Mouse (Mus musculus): ENCODE results near the gene Mrc1. TPM values are rescaled to one million over a fixed set of nuclear protein-coding genes. Genes with fewer than 3 reads are reported as not detected.

The Mrc1 gene
- total RNA-seq (2012; rRNA removed) (0.13 and 0.17 TPM in 2 replicates), total RNA-seq (2014; rRNA removed) (0.66 and 0.89 TPM in 2 replicates), polyA plus RNA-seq (2012; ENCODE audit: insufficient read length, low read depth) (0.73 and 0.89 TPM in 2 replicates)

DNA sequence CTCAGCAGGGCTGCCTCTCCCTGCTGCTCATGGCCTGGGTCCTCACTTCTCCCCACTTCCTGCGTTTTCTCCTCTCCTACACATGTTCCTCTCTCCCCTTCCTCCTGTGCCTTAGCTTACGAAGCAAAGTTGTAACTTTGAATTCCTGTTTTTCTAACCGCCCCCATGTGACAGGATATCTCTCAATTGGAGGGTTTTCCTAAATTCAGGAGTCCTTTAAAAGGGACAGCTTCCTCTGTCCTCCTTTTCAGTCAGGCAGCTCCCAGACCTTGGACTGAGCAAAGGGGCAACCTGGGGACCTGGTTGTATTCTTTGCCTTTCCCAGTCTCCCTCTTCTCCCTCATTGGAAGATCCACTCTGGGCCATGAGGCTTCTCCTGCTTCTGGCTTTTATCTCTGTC, at the start of gene Mrc1:
TSS of gene Mrc1 (plus strand) at position 244 of the 400 bp plus-strand sequence.
- no peaks in the 10 kb centered on the region for H3K27me3 ChIP-seq (replicated peaks)
- no peaks in the 10 kb centered on the region for H3K9me3 ChIP-seq (replicated peaks; ENCODE audit: low read length)
- H3K4me1 ChIP-seq (ENCODE audit: control insufficient read depth in 1 of 2, insufficient read depth in 2 of 2) = peaks cover 0 to 38% of the 10 kb centered on the region in 2 experiments; a peak in 2 of 4 replicates
- TF ChIP-seq POLR2AphosphoS2 (IDR thresholded peaks at IDR 0.05; ENCODE audit: low read depth, low read length) (no peak), ETS1 (conservative IDR thresholded peaks at IDR 0.05; ENCODE audit: low read depth, low read length) (no peak), BHLHE40 (IDR thresholded peaks at IDR 0.05; ENCODE audit: low read depth, low read length) (no peak), TCF12 (IDR thresholded peaks at IDR 0.05; ENCODE audit: low read depth, low read length) (no peak), RAD21 (IDR thresholded peaks at IDR 0.05; ENCODE audit: low read depth, low read length) (no peak)
- in situ Hi-C loops (cut with MboI; ENCODE audit: low pct_ligation_motif_present, low pct_unique_long_range_greater_than_20kb, low sequenced_read_pairs) (no loop called here), dilution Hi-C loops (cut with MboI; ENCODE audit: extremely low pct_ligation_motif_present, extremely low pct_unique_long_range_greater_than_20kb, low sequenced_read_pairs) (no loop called here)
- no peak within 1 kb of the TSS for H3K9ac ChIP-seq (ENCODE audit: insufficient read depth, low read depth)
- DNase-seq (ENCODE audit: extremely low read depth) = no peak
- no peak within 1 kb of the TSS for H3K27ac ChIP-seq (ENCODE audit: insufficient read depth, low read depth)
- H3K79me2 ChIP-seq (replicated peaks; ENCODE audit: control insufficient read depth, extremely low read depth, insufficient read depth, poor library complexity, severe bottlenecking) = no peaks in the 10 kb centered on the region
- H3K4me2 ChIP-seq (ENCODE audit: insufficient read depth, low read depth, poor library complexity, severe bottlenecking) = peak within 1 kb of the TSS; percentile 24; the same call in 1 of the 2 replicates
- no peaks in the 10 kb centered on the region for H3K36me3 ChIP-seq (replicated peaks in 1 of 2; ENCODE audit: control insufficient read depth in 1 of 2, insufficient read depth in 1 of 2, low read length in 1 of 2)
- no peak within 1 kb of the TSS for H3K4me3 ChIP-seq (replicated peaks in 1 of 3; ENCODE audit: low read depth in 2 of 3, low read length in 2 of 3, poor library complexity in 1 of 3)

DNA sequence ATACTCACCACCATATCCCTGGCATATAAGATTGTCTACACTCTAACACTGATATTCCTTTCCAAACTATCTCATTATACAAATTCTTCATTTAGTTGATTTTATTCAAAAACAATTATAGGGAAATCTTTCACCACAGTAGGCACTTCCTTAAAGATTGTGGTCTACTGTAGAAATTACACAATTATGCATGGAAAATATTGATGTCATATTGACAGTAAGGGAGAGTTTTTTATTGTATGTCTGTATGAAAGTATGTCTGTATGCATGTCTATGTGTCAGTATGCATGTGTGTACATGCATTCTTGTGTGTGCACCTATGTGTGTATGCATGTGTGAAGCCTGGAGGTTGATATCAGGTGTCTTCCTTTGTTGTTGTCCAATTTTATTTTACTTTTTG, 44.8 kb upstream of the Mrc1 start:
- Histone ChIP-seq H3K79me2 (replicated peaks; ENCODE audit: control insufficient read depth, extremely low read depth, insufficient read depth, poor library complexity, severe bottlenecking) (no peaks in the 10 kb centered on the region), H3K4me2 (ENCODE audit: insufficient read depth, low read depth, poor library complexity, severe bottlenecking) (no peak overlapping the region), H3K4me1 (ENCODE audit: control insufficient read depth in 1 of 2, insufficient read depth in 2 of 2) (no peaks in the 10 kb centered on the region), H3K9ac (ENCODE audit: insufficient read depth, low read depth) (no peak overlapping the region), H3K4me3 (replicated peaks in 1 of 3; ENCODE audit: low read depth in 2 of 3, low read length in 2 of 3, poor library complexity in 1 of 3) (no peak overlapping the region), H3K36me3 (replicated peaks in 1 of 2; ENCODE audit: control insufficient read depth in 1 of 2, insufficient read depth in 1 of 2, low read length in 1 of 2) (no peaks in the 10 kb centered on the region), H3K27me3 (replicated peaks) (no peaks in the 10 kb centered on the region), H3K27ac (ENCODE audit: insufficient read depth, low read depth) (no peak overlapping the region), H3K9me3 (replicated peaks; ENCODE audit: low read length) (no peaks in the 10 kb centered on the region)
- TF ChIP-seq POLR2A (IDR thresholded peaks at IDR 0.05; ENCODE audit: low read depth, low read length) (no peak), MAZ (IDR thresholded peaks at IDR 0.05; ENCODE audit: low read depth, low read length) (no peak), MXI1 (IDR thresholded peaks at IDR 0.05; ENCODE audit: low read depth, low read length) (no peak)
- no peak for DNase-seq (ENCODE audit: extremely low read depth)
- in situ Hi-C loops (cut with MboI; ENCODE audit: low pct_ligation_motif_present, low pct_unique_long_range_greater_than_20kb, low sequenced_read_pairs) (no loop called here), dilution Hi-C loops (cut with MboI; ENCODE audit: extremely low pct_ligation_motif_present, extremely low pct_unique_long_range_greater_than_20kb, low sequenced_read_pairs) (no loop called here)

DNA sequence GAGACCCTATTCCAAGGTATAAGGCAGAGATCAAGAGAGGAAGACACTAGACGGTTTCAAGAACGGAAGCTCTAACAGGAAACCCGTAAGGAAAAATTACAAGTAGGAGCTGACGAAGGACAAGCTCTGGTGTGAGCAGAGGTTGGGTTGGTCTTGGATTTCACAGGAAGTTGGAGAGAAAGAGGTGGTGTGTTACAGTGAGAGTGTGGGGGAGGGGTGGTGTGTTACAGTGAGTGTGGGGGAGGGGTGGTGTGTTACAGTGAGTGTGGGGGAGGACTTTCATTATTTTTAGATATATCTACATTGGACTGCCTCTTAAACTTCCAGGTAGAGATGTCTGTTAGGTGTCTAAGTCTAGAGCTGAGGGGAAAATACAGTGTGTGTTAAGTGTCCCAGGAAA, 38.5 kb upstream of the Mrc1 start:
- H3K27ac ChIP-seq (ENCODE audit: insufficient read depth, low read depth) = no peak overlapping the region
- DNase-seq (ENCODE audit: extremely low read depth) = no peak
- TF ChIP-seq USF1 (IDR thresholded peaks at IDR 0.05; ENCODE audit: low read depth, low read length) (no peak), CHD2 (IDR thresholded peaks at IDR 0.05; ENCODE audit: low read length) (0 out of 2 replicates have a peak, but pooled peaks have one; percentile 25)
- H3K79me2 ChIP-seq (replicated peaks; ENCODE audit: control insufficient read depth, extremely low read depth, insufficient read depth, poor library complexity, severe bottlenecking) = no peaks in the 10 kb centered on the region
- no peak overlapping the region for H3K9ac ChIP-seq (ENCODE audit: insufficient read depth, low read depth)
- H3K4me1 ChIP-seq (ENCODE audit: control insufficient read depth in 1 of 2, insufficient read depth in 2 of 2) = peaks cover 0 to 7% of the 10 kb centered on the region in 2 experiments; a peak in 1 of 4 replicates
- dilution Hi-C loops (cut with MboI; ENCODE audit: extremely low pct_ligation_motif_present, extremely low pct_unique_long_range_greater_than_20kb, low sequenced_read_pairs) = no loop called here
- H3K4me2 ChIP-seq (ENCODE audit: insufficient read depth, low read depth, poor library complexity, severe bottlenecking) = no peak overlapping the region
- H3K4me3 ChIP-seq (replicated peaks in 1 of 3; ENCODE audit: low read depth in 2 of 3, low read length in 2 of 3, poor library complexity in 1 of 3) = no peak overlapping the region
- in situ Hi-C loops (cut with MboI; ENCODE audit: low pct_ligation_motif_present, low pct_unique_long_range_greater_than_20kb, low sequenced_read_pairs) = no loop called here
- no peaks in the 10 kb centered on the region for H3K27me3 ChIP-seq (replicated peaks)
- no peaks in the 10 kb centered on the region for H3K9me3 ChIP-seq (replicated peaks; ENCODE audit: low read length)
- no peaks in the 10 kb centered on the region for H3K36me3 ChIP-seq (replicated peaks in 1 of 2; ENCODE audit: control insufficient read depth in 1 of 2, insufficient read depth in 1 of 2, low read length in 1 of 2)
